Mouse (Mus musculus): ENCODE data around the gene Neurl4. TPM values are rescaled to one million over a fixed set of nuclear protein-coding genes. Genes with fewer than 3 reads are reported as not detected.
"Not testable (repeated sequence)": the region's sequence is repeated elsewhere in the genome, so short reads cannot be mapped to it uniquely, and the experiment has no call there.

The Neurl4 gene
- polyA plus RNA-seq (2014; fragmentation: Nextera tagmentation; extraction: Ambion mirVana) = 27.5 and 29.0 TPM in 2 replicates

GRCm38 (mm10) chr11:69900471-69901405 lies at the start of gene Neurl4, which contains the start of gene 2810408A11Rik:
TSS of gene Neurl4 (plus strand) at chr11:69901072.
TSS of gene 2810408A11Rik (minus strand) at chr11:69900987.
- peak; percentile 93 for ATAC-seq (ENCODE audit: low FRiP score, low TSS enrichment)
- no peaks in the 10 kb centered on the region for H3K9me3 ChIP-seq (ENCODE audit: control insufficient read depth, low read length)
- peaks cover 25% of the 10 kb centered on the region for H3K4me1 ChIP-seq (ENCODE audit: control insufficient read depth, insufficient read depth, low read length)
- H3K9ac ChIP-seq (replicated peaks; ENCODE audit: low read length) = peak within 1 kb of the TSS; percentile 87
- H3K36me3 ChIP-seq (ENCODE audit: control insufficient read depth, insufficient read depth, low read length) = peaks cover 24% of the 10 kb centered on the region
- no peaks in the 10 kb centered on the region for H3K27me3 ChIP-seq (ENCODE audit: control insufficient read depth, insufficient read depth, low read length)
- H3K4me3 ChIP-seq (replicated peaks; ENCODE audit: low read depth, low read length) = peak within 1 kb of the TSS; percentile 88
- H3K27ac ChIP-seq (replicated peaks; ENCODE audit: low read depth, low read length) = peak within 1 kb of the TSS; percentile 97
- WGBS = under 1% methylated on average over 38 of the region's 38 CpGs
- peak within 1 kb of the TSS; percentile 91 for H3K4me2 ChIP-seq (ENCODE audit: low read length)
- DNase-seq = peak; percentile 95

- no peak overlapping the region for H3K9ac ChIP-seq (replicated peaks; ENCODE audit: low read length)
- DNase-seq (no peak), ATAC-seq (ENCODE audit: low FRiP score, low TSS enrichment) (no peak)
- no peak overlapping the region for H3K4me3 ChIP-seq (replicated peaks; ENCODE audit: low read depth, low read length)
- no peaks in the 10 kb centered on the region for H3K9me3 ChIP-seq (ENCODE audit: control insufficient read depth, low read length)
- peaks cover 35% of the 10 kb centered on the region for H3K36me3 ChIP-seq (ENCODE audit: control insufficient read depth, insufficient read depth, low read length)
- 75% methylated on average over 7 of the region's 7 CpGs for WGBS
- H3K27me3 ChIP-seq (ENCODE audit: control insufficient read depth, insufficient read depth, low read length) = peaks cover 11% of the 10 kb centered on the region
- no peaks in the 10 kb centered on the region for H3K4me1 ChIP-seq (ENCODE audit: control insufficient read depth, insufficient read depth, low read length)
- no peak overlapping the region for H3K4me2 ChIP-seq (ENCODE audit: low read length)
- H3K27ac ChIP-seq (replicated peaks; ENCODE audit: low read depth, low read length) = no peak overlapping the region
Measured at GRCm38 (mm10) chr11:69853994-69854393, 46.9 kb upstream of the Neurl4 start.

GRCm38 (mm10) chr11:69854680-69855079 lies 46.2 kb upstream of the Neurl4 start:
- H3K27me3 ChIP-seq (ENCODE audit: control insufficient read depth, insufficient read depth, low read length) = peaks cover 13% of the 10 kb centered on the region

GRCm38 (mm10) chr11:69855347-69855746 lies 45.5 kb upstream of the Neurl4 start:
- Histone ChIP-seq H3K4me1 (ENCODE audit: control insufficient read depth, insufficient read depth, low read length) (no peaks in the 10 kb centered on the region), H3K4me2 (ENCODE audit: low read length) (no peak overlapping the region), H3K27me3 (ENCODE audit: control insufficient read depth, insufficient read depth, low read length) (peaks cover 13% of the 10 kb centered on the region), H3K4me3 (replicated peaks; ENCODE audit: low read depth, low read length) (no peak overlapping the region), H3K27ac (replicated peaks; ENCODE audit: low read depth, low read length) (no peak overlapping the region), H3K9ac (replicated peaks; ENCODE audit: low read length) (no peak overlapping the region), H3K9me3 (ENCODE audit: control insufficient read depth, low read length) (no peaks in the 10 kb centered on the region), H3K36me3 (ENCODE audit: control insufficient read depth, insufficient read depth, low read length) (peaks cover 21% of the 10 kb centered on the region)
- DNase-seq (peak; percentile 58), ATAC-seq (ENCODE audit: low FRiP score, low TSS enrichment) (no peak; the same call in 1 of the 2 replicates)
- 17% methylated on average over 16 of the region's 16 CpGs for WGBS

More at GRCm38 (mm10) chr11:69854680-69855079, 46.2 kb upstream of the Neurl4 start:
- Histone ChIP-seq H3K9ac (replicated peaks; ENCODE audit: low read length) (no peak overlapping the region), H3K9me3 (ENCODE audit: control insufficient read depth, low read length) (no peaks in the 10 kb centered on the region), H3K36me3 (ENCODE audit: control insufficient read depth, insufficient read depth, low read length) (peaks cover 28% of the 10 kb centered on the region), H3K4me2 (ENCODE audit: low read length) (no peak overlapping the region), H3K4me1 (ENCODE audit: control insufficient read depth, insufficient read depth, low read length) (no peaks in the 10 kb centered on the region), H3K4me3 (replicated peaks; ENCODE audit: low read depth, low read length) (no peak overlapping the region), H3K27ac (replicated peaks; ENCODE audit: low read depth, low read length) (no peak overlapping the region)
- WGBS = 91% methylated on average over 10 of the region's 10 CpGs
- DNase-seq (no peak), ATAC-seq (ENCODE audit: low FRiP score, low TSS enrichment) (no peak)

- H3K27ac ChIP-seq (replicated peaks; ENCODE audit: low read depth, low read length) = no peak within 1 kb of the TSS
- no peak within 1 kb of the TSS for H3K4me3 ChIP-seq (replicated peaks; ENCODE audit: low read depth, low read length)
- H3K36me3 ChIP-seq (ENCODE audit: control insufficient read depth, insufficient read depth, low read length) = no peaks in the 10 kb centered on the region
- WGBS = 24% methylated on average over 30 of the region's 30 CpGs
- DNase-seq (no peak), ATAC-seq (ENCODE audit: low FRiP score, low TSS enrichment) (no peak)
- H3K4me1 ChIP-seq (ENCODE audit: control insufficient read depth, insufficient read depth, low read length) = no peaks in the 10 kb centered on the region
- H3K27me3 ChIP-seq (ENCODE audit: control insufficient read depth, insufficient read depth, low read length) = peaks cover 13% of the 10 kb centered on the region
- no peak within 1 kb of the TSS; the same call in 1 of the 2 replicates for H3K9ac ChIP-seq (replicated peaks; ENCODE audit: low read length)
- H3K9me3 ChIP-seq (ENCODE audit: control insufficient read depth, low read length) = no peaks in the 10 kb centered on the region
- no peak within 1 kb of the TSS for H3K4me2 ChIP-seq (ENCODE audit: low read length)
Measured at GRCm38 (mm10) chr11:69858113-69858998, 42.5 kb upstream of the Neurl4 start, which contains the start of gene Tnk1. TSS of gene Tnk1 (minus strand) at chr11:69858730.

GRCm38 (mm10) chr11:69863729-69864128 lies 37.1 kb upstream of the Neurl4 start:
- not testable (repeated sequence) for ATAC-seq (ENCODE audit: low FRiP score, low TSS enrichment)

GRCm38 (mm10) chr11:69864138-69864860 lies 36.6 kb upstream of the Neurl4 start:
- no peaks in the 10 kb centered on the region for H3K27me3 ChIP-seq (ENCODE audit: control insufficient read depth, insufficient read depth, low read length)
- no peaks in the 10 kb centered on the region for H3K9me3 ChIP-seq (ENCODE audit: control insufficient read depth, low read length)
- H3K4me3 ChIP-seq (replicated peaks; ENCODE audit: low read depth, low read length) = no peak overlapping the region
- no peak overlapping the region for H3K27ac ChIP-seq (replicated peaks; ENCODE audit: low read depth, low read length)
- DNase-seq (no peak), ATAC-seq (ENCODE audit: low FRiP score, low TSS enrichment) (no peak)
- no peak overlapping the region for H3K9ac ChIP-seq (replicated peaks; ENCODE audit: low read length)
- no peaks in the 10 kb centered on the region for H3K4me1 ChIP-seq (ENCODE audit: control insufficient read depth, insufficient read depth, low read length)
- no peak overlapping the region for H3K4me2 ChIP-seq (ENCODE audit: low read length)
- H3K36me3 ChIP-seq (ENCODE audit: control insufficient read depth, insufficient read depth, low read length) = no peaks in the 10 kb centered on the region
- 57% methylated on average over 8 of the region's 8 CpGs for WGBS

More at GRCm38 (mm10) chr11:69863729-69864128, 37.1 kb upstream of the Neurl4 start:
- WGBS = 85% methylated on average over 3 of the region's 3 CpGs
- not testable (repeated sequence) for H3K4me3 ChIP-seq (replicated peaks; ENCODE audit: low read depth, low read length); H3K36me3 ChIP-seq (ENCODE audit: control insufficient read depth, insufficient read depth, low read length); DNase-seq; H3K9me3 ChIP-seq (ENCODE audit: control insufficient read depth, low read length); H3K27ac ChIP-seq (replicated peaks; ENCODE audit: low read depth, low read length); H3K4me2 ChIP-seq (ENCODE audit: low read length); H3K4me1 ChIP-seq (ENCODE audit: control insufficient read depth, insufficient read depth, low read length); H3K27me3 ChIP-seq (ENCODE audit: control insufficient read depth, insufficient read depth, low read length); H3K9ac ChIP-seq (replicated peaks; ENCODE audit: low read length)

- Histone ChIP-seq H3K27ac (replicated peaks; ENCODE audit: low read depth, low read length) (no peak overlapping the region), H3K9ac (replicated peaks; ENCODE audit: low read length) (no peak overlapping the region), H3K4me2 (ENCODE audit: low read length) (no peak overlapping the region), H3K4me1 (ENCODE audit: control insufficient read depth, insufficient read depth, low read length) (no peaks in the 10 kb centered on the region), H3K36me3 (ENCODE audit: control insufficient read depth, insufficient read depth, low read length) (no peaks in the 10 kb centered on the region), H3K9me3 (ENCODE audit: control insufficient read depth, low read length) (no peaks in the 10 kb centered on the region), H3K4me3 (replicated peaks; ENCODE audit: low read depth, low read length) (no peak overlapping the region), H3K27me3 (ENCODE audit: control insufficient read depth, insufficient read depth, low read length) (no peaks in the 10 kb centered on the region)
- no peak for DNase-seq
- no peak for ATAC-seq (ENCODE audit: low FRiP score, low TSS enrichment)
- 79% methylated on average over 9 of the region's 9 CpGs for WGBS
Measured at GRCm38 (mm10) chr11:69865561-69865960, 35.3 kb upstream of the Neurl4 start.

All from midbrain, embryonic 14.5 days (tissue).